Mouse (Mus musculus): ENCODE measurements around the gene A230072I06Rik.

- TF ChIP-seq CTCF (conservative IDR thresholded peaks at IDR 0.05; ENCODE audit: low read length) (no peak), NANOG (IDR thresholded peaks at IDR 0.05; ENCODE audit: borderline replicate concordance, low read length) (no peak)
Observed at GRCm38 (mm10) chr8:12301998-12302397, 23.4 kb downstream of the A230072I06Rik start.

Data from E14TG2a.4 (cell line).